Mouse (Mus musculus) MEL (cell line): ENCODE results near the gene Ube2cbp. TPM values are rescaled to one million over a fixed set of nuclear protein-coding genes. Genes with fewer than 3 reads are reported as not detected.

Source experiments
- DNase-seq: peaks from one replicate; pipeline ENCODE4 v3.0.0; 2011; ENCODE audit warnings: low read depth, low spot score
- H3K27ac ChIP-seq: 2 replicates; pipeline ENCODE4 v1.5.1; 2012; ENCODE audit warnings: low read depth, mild to moderate bottlenecking, control low read depth, low read length, moderate library complexity; ENCODE audit not compliant: control insufficient read depth
- H3K27me3 ChIP-seq, 2 experiments: fragments of 150-350 bp in 1 of 2; sonication (generic) in 1 of 2; 2 replicates each; pipeline ENCODE4 v1.6.1; 2012; ENCODE audit warnings: low read length in 2 of 2, mild to moderate bottlenecking in 2 of 2, improper control_type of control experiment in 1 of 2, moderate library complexity in 1 of 2; ENCODE audit not compliant: insufficient read depth in 2 of 2, control insufficient read depth in 1 of 2
- H3K36me3 ChIP-seq, 2 experiments: 2 replicates each; pipeline ENCODE4 v1.6.1; 2012 to 2014; ENCODE audit warnings: low read length in 2 of 2, improper control_type of control experiment in 1 of 2, inconsistent platforms in 1 of 2, mild to moderate bottlenecking in 1 of 2; ENCODE audit not compliant: insufficient read depth in 2 of 2, control insufficient read depth in 1 of 2
- H3K4me1 ChIP-seq, 2 experiments: fragments of 150-350 bp in 1 of 2; sonication (generic) in 1 of 2; 2 replicates each; pipeline ENCODE4 v1.6.1; 2012; ENCODE audit warnings: low read length in 2 of 2, improper control_type of control experiment in 1 of 2, mild to moderate bottlenecking in 1 of 2; ENCODE audit not compliant: insufficient read depth in 2 of 2, control insufficient read depth in 1 of 2
- H3K4me3 ChIP-seq, 2 experiments: fragments of 150-350 bp in 1 of 2; sonication (generic) in 1 of 2; 2 replicates each; pipeline ENCODE4 v1.5.1; 2012; ENCODE audit warnings: low read depth in 2 of 2, low read length in 2 of 2, mild to moderate bottlenecking in 2 of 2, moderate library complexity in 2 of 2, control low read depth in 1 of 2, improper control_type of control experiment in 1 of 2; ENCODE audit not compliant: control insufficient read depth in 1 of 2, insufficient read depth in 1 of 2
- H3K79me2 ChIP-seq: 2 replicates; pipeline ENCODE4 v1.6.1; 2012; ENCODE audit warnings: mild to moderate bottlenecking, low read length, moderate library complexity; ENCODE audit not compliant: control insufficient read depth, poor library complexity, insufficient read depth
- H3K9ac ChIP-seq: 2 replicates; pipeline ENCODE4 v1.6.1; 2012; ENCODE audit warnings: low read depth, mild to moderate bottlenecking, control low read depth, low read length, moderate library complexity; ENCODE audit not compliant: control insufficient read depth, poor library complexity, severe bottlenecking
- H3K9me3 ChIP-seq: fragments of 150-350 bp; sonication (generic); replicated peaks from 2 replicates; pipeline ENCODE4 v1.6.1; 2012; ENCODE audit warnings: mild to moderate bottlenecking, low read length, improper control_type of control experiment, moderate library complexity; ENCODE audit not compliant: insufficient read depth
- BHLHE40 ChIP-seq: IDR thresholded peaks from 2 replicates; pipeline ENCODE4 v1.6.1; 2012; ENCODE audit warnings: low read depth, mild to moderate bottlenecking, inconsistent platforms, low read length, improper control_type of control experiment, borderline replicate concordance
- CHD1 ChIP-seq: IDR thresholded peaks from 2 replicates; pipeline ENCODE4 v1.6.1; 2012; ENCODE audit warnings: low read depth, mild to moderate bottlenecking, inconsistent platforms, low read length, improper control_type of control experiment
- CTCF ChIP-seq, 3 experiments: IDR thresholded peaks in 2 of 3; conservative IDR thresholded peaks in 1 of 3; 2 replicates each; pipeline ENCODE4 v1.5.1; 2011 to 2012; ENCODE audit warnings: low read length in 3 of 3, low read depth in 2 of 3, mild to moderate bottlenecking in 2 of 3, improper control_type of control experiment in 1 of 3, inconsistent platforms in 1 of 3, mixed read lengths in 1 of 3, moderate library complexity in 1 of 3; ENCODE audit not compliant: control insufficient read depth in 1 of 3, insufficient read depth in 1 of 3, poor library complexity in 1 of 3, severe bottlenecking in 1 of 3
- E2F4 ChIP-seq: IDR thresholded peaks from 2 replicates; pipeline ENCODE4 v1.6.1; 2011; ENCODE audit warnings: low read depth, low read length, improper control_type of control experiment, borderline replicate concordance
- ELF1 ChIP-seq: IDR thresholded peaks from 2 replicates; pipeline ENCODE4 v1.6.1; 2014; ENCODE audit warnings: low read depth, mild to moderate bottlenecking, inconsistent platforms, low read length, improper control_type of control experiment, moderate library complexity
- EP300 ChIP-seq, 2 experiments: IDR thresholded peaks; 2 replicates each; pipeline ENCODE4 v1.6.1; 2011; ENCODE audit warnings: improper control_type of control experiment in 2 of 2, low read length in 2 of 2, low read depth in 1 of 2, mild to moderate bottlenecking in 1 of 2
- ETS1 ChIP-seq: IDR thresholded peaks from 2 replicates; pipeline ENCODE4 v1.6.1; 2012; ENCODE audit warnings: low read depth, mild to moderate bottlenecking, inconsistent platforms, low read length, improper control_type of control experiment, moderate library complexity
- GATA1 ChIP-seq: IDR thresholded peaks from 2 replicates; pipeline ENCODE4 v1.6.1; 2011; ENCODE audit warnings: low read depth, low read length, improper control_type of control experiment
- JUND ChIP-seq: IDR thresholded peaks from 2 replicates; pipeline ENCODE4 v1.6.1; 2011; ENCODE audit warnings: low read depth, mild to moderate bottlenecking, improper control_type of control experiment, low read length
- KAT2A ChIP-seq: conservative IDR thresholded peaks from 2 replicates; pipeline ENCODE4 v1.6.1; 2012; ENCODE audit warnings: low read depth, low read length, improper control_type of control experiment, inconsistent platforms
- MAFK ChIP-seq: IDR thresholded peaks from 2 replicates; pipeline ENCODE4 v1.6.1; 2011; ENCODE audit warnings: low read depth, mild to moderate bottlenecking, low read length, improper control_type of control experiment, borderline replicate concordance
- MAX ChIP-seq: IDR thresholded peaks from 2 replicates; pipeline ENCODE4 v1.6.1; 2011; ENCODE audit warnings: low read length, improper control_type of control experiment
- MAZ ChIP-seq: IDR thresholded peaks from 2 replicates; pipeline ENCODE4 v1.6.1; 2012; ENCODE audit warnings: low read depth, mild to moderate bottlenecking, inconsistent platforms, low read length, improper control_type of control experiment
- MEF2A ChIP-seq: IDR thresholded peaks from 2 replicates; pipeline ENCODE4 v1.6.1; 2014; ENCODE audit warnings: low read depth, mild to moderate bottlenecking, inconsistent platforms, low read length, improper control_type of control experiment; ENCODE audit not compliant: poor library complexity, insufficient replicate concordance, severe bottlenecking; ENCODE audit errors: extremely low read depth
- MXI1 ChIP-seq: IDR thresholded peaks from 2 replicates; pipeline ENCODE4 v1.6.1; 2011; ENCODE audit warnings: mild to moderate bottlenecking, low read depth, low read length, improper control_type of control experiment
- MYB ChIP-seq: IDR thresholded peaks from 2 replicates; pipeline ENCODE4 v1.6.1; 2011; ENCODE audit warnings: mild to moderate bottlenecking, low read depth, low read length, improper control_type of control experiment
- MYC ChIP-seq: IDR thresholded peaks from 2 replicates; pipeline ENCODE4 v1.6.1; 2011; ENCODE audit warnings: low read depth, mild to moderate bottlenecking, low read length, improper control_type of control experiment, moderate library complexity
- NELFE ChIP-seq: IDR thresholded peaks from 2 replicates; pipeline ENCODE4 v1.6.1; 2011; ENCODE audit warnings: low read depth, low read length, improper control_type of control experiment
- NRF1 ChIP-seq: IDR thresholded peaks from 2 replicates; pipeline ENCODE4 v1.6.1; 2014; ENCODE audit warnings: low read depth, mild to moderate bottlenecking, inconsistent platforms, low read length, improper control_type of control experiment, moderate library complexity; ENCODE audit not compliant: poor library complexity, insufficient read depth, severe bottlenecking
- POLR2A ChIP-seq, 2 experiments: IDR thresholded peaks; 2 replicates each; pipeline ENCODE4 v1.6.1; 2011 to 2012; ENCODE audit warnings: low read length in 2 of 2, mild to moderate bottlenecking in 2 of 2, control low read depth in 1 of 2, improper control_type of control experiment in 1 of 2, low read depth in 1 of 2, moderate library complexity in 1 of 2; ENCODE audit not compliant: control insufficient read depth in 1 of 2, insufficient read depth in 1 of 2, poor library complexity in 1 of 2
- POLR2AphosphoS5 ChIP-seq: IDR thresholded peaks from 2 replicates; pipeline ENCODE4 v1.6.1; 2012; ENCODE audit warnings: low read depth, borderline replicate concordance, mild to moderate bottlenecking, inconsistent platforms, low read length, moderate library complexity, mixed read lengths
- RAD21 ChIP-seq: IDR thresholded peaks from 2 replicates; pipeline ENCODE4 v1.6.1; 2011; ENCODE audit warnings: mild to moderate bottlenecking, low read depth, low read length, improper control_type of control experiment
- RCOR1 ChIP-seq: IDR thresholded peaks from 2 replicates; pipeline ENCODE4 v1.6.1; 2012; ENCODE audit warnings: low read depth, mild to moderate bottlenecking, inconsistent platforms, low read length, improper control_type of control experiment
- SIN3A ChIP-seq: IDR thresholded peaks from 2 replicates; pipeline ENCODE4 v1.6.1; 2012; ENCODE audit warnings: low read length, improper control_type of control experiment, inconsistent platforms
- TAL1 ChIP-seq: IDR thresholded peaks from 2 replicates; pipeline ENCODE4 v1.6.1; 2012; ENCODE audit warnings: mild to moderate bottlenecking, inconsistent platforms, low read length, moderate library complexity, mixed read lengths
- TBP ChIP-seq: IDR thresholded peaks from 2 replicates; pipeline ENCODE4 v1.8.0; 2011; ENCODE audit warnings: low read depth, low read length, improper control_type of control experiment
- TCF12 ChIP-seq: IDR thresholded peaks from 2 replicates; pipeline ENCODE4 v1.6.1; 2014; ENCODE audit warnings: low read depth, mild to moderate bottlenecking, inconsistent platforms, low read length, improper control_type of control experiment, moderate library complexity
- UBTF ChIP-seq: IDR thresholded peaks from 2 replicates; pipeline ENCODE4 v1.6.1; 2012; ENCODE audit warnings: low read depth, mild to moderate bottlenecking, inconsistent platforms, low read length, improper control_type of control experiment, moderate library complexity, borderline replicate concordance; ENCODE audit not compliant: insufficient read depth
- USF2 ChIP-seq, 2 experiments: IDR thresholded peaks; 2 replicates each; pipeline ENCODE4 v1.6.1; 2011 to 2012; ENCODE audit warnings: improper control_type of control experiment in 2 of 2, low read length in 2 of 2, borderline replicate concordance in 1 of 2, inconsistent platforms in 1 of 2, low read depth in 1 of 2, mild to moderate bottlenecking in 1 of 2; ENCODE audit not compliant: insufficient read depth in 1 of 2
- ZC3H11A ChIP-seq: IDR thresholded peaks from 2 replicates; pipeline ENCODE4 v1.6.1; 2012; ENCODE audit warnings: low read depth, mild to moderate bottlenecking, inconsistent platforms, low read length, improper control_type of control experiment
- ZKSCAN1 ChIP-seq: IDR thresholded peaks from 2 replicates; pipeline ENCODE4 v1.6.1; 2012; ENCODE audit warnings: low read depth, mild to moderate bottlenecking, inconsistent platforms, low read length, improper control_type of control experiment, moderate library complexity
- ZMIZ1 ChIP-seq: IDR thresholded peaks from 2 replicates; pipeline ENCODE4 v1.6.1; 2012; ENCODE audit warnings: low read depth, mild to moderate bottlenecking, inconsistent platforms, low read length, improper control_type of control experiment, moderate library complexity
- ZNF384 ChIP-seq: IDR thresholded peaks from 2 replicates; pipeline ENCODE4 v1.6.1; 2012; ENCODE audit warnings: low read depth, mild to moderate bottlenecking, inconsistent platforms, low read length, improper control_type of control experiment
- polyA plus RNA-seq, 2 experiments: library from polyadenylated mRNA; stranded (reverse) in 1 of 2; unstranded in 1 of 2; fragments of >175 nt in 1 of 2; fragments of >200 nt in 1 of 2; gene quantifications; 2 replicates each; pipeline versions ENCODE4 v1.2.1 to v1.2.4; 2012; ENCODE audit warnings: low replicate concordance in 2 of 2, low read depth in 1 of 2; ENCODE audit not compliant: insufficient read length in 2 of 2, insufficient read depth in 1 of 2, missing spikeins in 1 of 2
- total RNA-seq: library from RNA; depleted of rRNA; stranded (reverse); fragments of 300-350 nt; gene quantifications from 2 replicates; pipeline ENCODE4 v1.2.3, GENCODE M21; 2012; rRNA removed

The Ube2cbp gene
- total RNA-seq (4.3 and 6.4 TPM in 2 replicates), polyA plus RNA-seq (1 to 10 TPM in 1 of 2 experiments, not detected in 1; 7.2 TPM)

GRCm38 (mm10) chr9:86464151-86465105, at the start of gene Ube2cbp:
Gene Ube2cbp, minus strand, starts transcription at chr9:86464950.
- H3K36me3 ChIP-seq = peaks cover 0 to 15% of the 10 kb centered on the region in 2 experiments; a peak in 2 of 4 replicates
- peak within 1 kb of the TSS; percentile 97 for H3K9ac ChIP-seq
- DNase-seq = peak; percentile 93
- H3K4me3 ChIP-seq = peak within 1 kb of the TSS; percentile 85 to 88
- H3K79me2 ChIP-seq = peaks cover 15% of the 10 kb centered on the region
- no peaks in the 10 kb centered on the region for H3K27me3 ChIP-seq
- H3K9me3 ChIP-seq = no peaks in the 10 kb centered on the region
- H3K4me1 ChIP-seq = peaks cover 0 to 3% of the 10 kb centered on the region in 2 experiments; a peak in 2 of 4 replicates
- peak within 1 kb of the TSS; percentile 64 for H3K27ac ChIP-seq
- TF ChIP-seq GATA1 (no peak), EP300 (IDR thresholded peaks at IDR 0.05; ENCODE audit: low read depth in 1 of 2, low read length in 2 of 2) (no peak), JUND (no peak), MAZ (no peak), MXI1 (peak; percentile 77), E2F4 (0 out of 2 replicates have a peak, but pooled peaks have one; percentile 36), USF2 (IDR thresholded peaks at IDR 0.05; ENCODE audit: borderline replicate concordance in 1 of 2, insufficient read depth in 1 of 2, low read depth in 1 of 2, low read length in 2 of 2) (no peak), NRF1 (peak; percentile 84), MYB (no peak), POLR2A (IDR thresholded peaks at IDR 0.05; ENCODE audit: control insufficient read depth in 1 of 2, insufficient read depth in 1 of 2, low read depth in 1 of 2, low read length in 2 of 2, poor library complexity in 1 of 2) (peak; percentile 73 to 81), ZC3H11A (no peak), CTCF (IDR thresholded peaks at IDR 0.05 in 2 of 3, conservative IDR thresholded peaks at IDR 0.05 in 1 of 3; ENCODE audit: control insufficient read depth in 1 of 3, insufficient read depth in 1 of 3, low read depth in 2 of 3, low read length in 3 of 3, poor library complexity in 1 of 3, severe bottlenecking in 1 of 3) (peak; percentile 76 to 89 (median 83)), SIN3A (peak; percentile 22; the same call in 1 of the 2 replicates), MEF2A (no peak), POLR2AphosphoS5 (no peak), MAFK (no peak), TAL1 (no peak), TBP (0 out of 2 replicates have a peak, but pooled peaks have one; percentile 30), RCOR1 (no peak), BHLHE40 (peak; percentile 82; the same call in 1 of the 2 replicates), TCF12 (0 out of 2 replicates have a peak, but pooled peaks have one; percentile 27), ETS1 (no peak), ZKSCAN1 (no peak), RAD21 (no peak), NELFE (peak; percentile 80), UBTF (0 out of 2 replicates have a peak, but pooled peaks have one; percentile 33), ELF1 (no peak), ZMIZ1 (peak; percentile 23; the same call in 1 of the 2 replicates), ZNF384 (peak; percentile 64), KAT2A (no peak), MYC (peak; percentile 90; the same call in 1 of the 2 replicates), MAX (peak; percentile 87), CHD1 (no peak)
